Mouse (Mus musculus) cerebellum, postnatal 25 days (tissue): ENCODE measurements at regions not wholly inside any gene's neighbourhood (a gene's known extent, or its start where the extent isn't known, plus 50 kb on each side); places are given as distances from the start of the nearest gene placed in this dataset.

Experiments used
- DNase-seq, 2 experiments: peaks; one replicate each; pipeline ENCODE4 v3.0.0; 2021; ENCODE audit warnings: mixed read lengths in 2 of 2

DNA sequence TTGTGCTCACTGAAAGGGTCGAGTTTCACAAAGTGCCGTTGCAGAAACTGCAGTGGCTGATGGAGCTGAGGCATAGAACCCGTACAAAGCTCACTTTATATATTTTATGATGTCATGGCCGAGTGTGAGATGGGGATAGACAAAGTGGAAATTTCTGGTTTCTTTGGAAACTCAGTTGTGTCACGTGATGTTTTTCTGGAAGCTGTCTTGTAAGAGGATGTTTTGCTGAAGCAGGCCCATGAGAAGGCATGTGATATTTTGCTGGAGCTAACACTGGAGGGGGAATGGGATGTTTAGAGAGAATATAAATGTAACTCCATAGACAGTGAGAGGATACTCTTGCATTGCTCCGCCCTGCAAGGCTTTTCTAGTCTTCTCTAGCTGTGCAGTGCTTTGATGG, 311.7 kb downstream of the Tmem132b start:
- no peak for DNase-seq

DNA sequence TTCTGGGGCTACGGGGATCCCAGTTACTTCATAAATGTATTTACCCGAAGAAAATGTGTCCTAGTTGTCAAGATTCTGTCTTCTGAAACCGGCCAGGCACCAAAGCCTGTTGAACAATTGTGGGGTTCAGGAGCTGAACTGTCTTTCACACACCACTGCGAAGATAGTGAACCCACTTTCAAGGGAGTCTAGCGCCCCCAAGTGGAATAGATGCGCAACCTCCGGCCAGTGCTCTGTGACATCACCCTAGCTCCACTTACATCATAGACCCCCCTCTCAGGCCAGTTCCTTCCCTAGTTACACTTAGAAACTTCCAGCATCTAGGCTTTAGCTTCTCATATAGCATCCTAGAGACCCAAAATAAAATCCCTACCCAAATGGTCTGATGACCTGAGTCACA, 318.1 kb downstream of the Tmem132b start:
- peak in 1 of 2 experiments; percentile 2 for DNase-seq

DNA sequence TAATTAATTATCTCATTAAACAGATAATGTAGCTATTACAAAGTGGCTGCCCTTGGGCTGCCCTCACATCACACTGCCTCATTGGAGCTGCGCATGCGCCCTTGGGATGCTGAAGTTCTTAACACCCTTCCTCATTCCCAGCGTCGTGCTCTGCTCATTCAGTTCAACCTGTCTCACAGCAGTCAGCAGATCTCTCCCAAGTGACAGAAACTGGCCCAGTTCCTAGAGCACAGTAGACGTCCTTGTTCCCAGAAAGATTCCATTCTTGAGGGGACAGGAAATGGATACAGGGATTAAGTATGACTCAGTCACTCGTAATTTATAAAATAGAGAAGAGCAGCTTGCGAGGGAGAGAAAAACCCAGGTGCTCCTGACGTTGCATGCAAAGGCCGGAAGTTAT, 344.7 kb downstream of the Tmem132b start:
- DNase-seq, result no peak

DNA sequence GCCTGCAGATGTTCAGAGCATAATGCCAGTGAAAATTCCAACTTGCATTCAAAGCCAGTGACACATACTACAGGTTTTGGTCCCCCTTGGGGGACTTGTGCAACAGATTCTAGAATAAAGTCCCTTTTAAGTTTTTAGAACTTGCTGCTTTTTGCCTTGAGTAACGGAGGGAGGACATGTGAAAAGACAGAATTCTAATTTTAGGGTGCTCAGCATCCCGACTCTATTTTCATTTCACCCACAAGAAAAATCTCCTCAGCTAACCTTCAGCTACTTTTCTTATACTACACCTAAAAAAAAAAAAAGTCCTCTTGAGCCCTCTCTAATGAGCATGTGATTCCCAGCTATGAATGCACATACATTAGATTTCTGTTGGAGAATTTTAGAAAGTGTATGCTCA, 357.3 kb downstream of the Tmem132b start:
- no peak for DNase-seq

DNA sequence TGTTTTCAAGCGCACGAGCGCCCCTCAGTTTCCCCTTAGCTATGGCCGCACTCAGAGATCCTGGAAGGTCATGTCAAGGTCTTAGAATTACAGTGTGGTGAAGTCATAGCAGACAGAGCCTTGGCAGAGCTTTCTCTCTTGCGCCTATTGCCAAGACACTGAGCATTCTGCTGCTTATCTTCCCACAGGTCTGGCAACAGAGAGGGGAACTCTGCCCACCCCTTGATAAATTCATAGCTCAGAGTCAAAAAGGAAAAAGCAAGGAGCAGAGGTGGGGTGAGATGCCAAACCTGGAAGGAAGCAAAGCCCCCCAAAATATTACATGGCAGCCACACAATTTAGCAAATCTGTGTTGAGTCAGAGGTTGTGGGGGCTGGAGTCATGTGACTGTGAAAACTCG, 362.3 kb downstream of the Tmem132b start:
- DNase-seq, result no peak

DNA sequence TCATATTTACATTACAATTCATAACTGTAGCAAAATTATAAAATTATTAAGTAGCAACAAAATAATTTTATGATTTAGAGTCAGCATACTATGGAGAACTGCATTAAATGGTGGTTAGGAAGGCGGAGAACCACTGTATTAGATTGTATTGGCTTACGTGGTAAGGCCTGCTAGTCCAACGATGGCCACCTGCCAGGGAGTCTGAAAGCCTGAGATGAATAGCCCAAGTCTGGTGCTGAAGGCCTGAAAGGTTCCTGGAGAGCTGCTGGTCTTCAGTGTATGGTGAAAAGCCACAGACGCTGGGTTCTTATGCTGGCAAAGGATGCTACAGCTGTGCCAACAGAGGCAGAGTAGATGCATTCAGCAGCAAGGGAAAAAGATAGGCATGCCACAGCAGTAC, 370.5 kb downstream of the Tmem132b start:
- DNase-seq, result no peak

DNA sequence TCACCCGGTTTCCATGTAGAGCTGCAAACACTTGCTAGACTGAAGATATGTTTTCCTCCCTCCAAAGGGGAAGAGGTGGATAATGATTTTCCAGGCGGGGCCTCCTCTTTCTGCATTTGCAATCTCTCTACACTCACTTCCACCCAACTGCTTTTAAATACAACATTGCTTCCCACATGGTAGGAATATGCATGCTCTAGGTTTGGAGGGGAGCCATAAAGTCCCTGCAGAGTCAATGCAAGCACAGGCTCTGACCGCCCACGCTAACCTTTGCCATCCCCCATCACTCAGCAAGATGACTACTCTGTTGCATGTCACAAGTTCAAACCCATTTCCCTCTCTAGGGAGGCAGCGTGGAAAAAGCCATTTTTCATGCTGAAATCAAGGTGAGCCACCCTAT, 372.9 kb downstream of the Tmem132b start:
- DNase-seq, result no peak

DNA sequence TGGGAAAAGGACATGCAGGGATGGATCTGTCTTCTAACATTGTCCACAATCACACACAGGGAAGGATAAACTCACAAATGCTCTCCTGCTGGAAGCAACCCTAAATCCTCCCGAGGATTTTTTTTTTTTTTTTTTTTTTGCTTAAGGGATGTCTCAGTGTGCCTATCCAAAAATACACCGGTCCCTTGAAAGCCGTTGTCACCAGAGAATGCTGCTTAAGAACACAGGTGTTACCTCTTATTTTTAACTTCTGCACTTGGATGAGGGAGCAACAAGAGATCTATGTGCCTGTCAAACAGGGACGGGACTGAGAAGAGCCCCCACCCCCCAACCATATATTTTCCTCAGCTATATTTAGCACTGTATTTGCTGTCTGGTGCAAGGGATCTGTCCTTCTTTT, 375.8 kb downstream of the Tmem132b start:
- no peak for DNase-seq

DNA sequence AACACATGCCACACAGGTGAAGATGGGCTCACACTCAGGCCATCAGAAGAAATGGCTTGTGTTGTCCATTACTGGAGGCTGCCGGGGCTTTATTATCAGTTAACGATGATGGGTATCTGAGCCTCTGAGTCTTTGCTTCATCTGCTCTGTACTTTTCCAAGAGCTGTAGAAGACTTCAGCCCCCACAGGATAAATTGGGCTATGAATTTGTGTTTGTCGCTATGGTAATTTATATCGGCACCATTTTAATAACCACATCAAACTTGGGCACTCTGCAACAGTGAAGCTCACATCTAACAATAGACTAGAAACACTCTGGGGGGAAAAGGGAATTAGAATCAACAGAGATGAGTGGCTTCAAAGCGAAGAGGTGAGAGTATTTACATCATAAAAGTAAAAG, 376.3 kb downstream of the Tmem132b start:
- no peak for DNase-seq

DNA sequence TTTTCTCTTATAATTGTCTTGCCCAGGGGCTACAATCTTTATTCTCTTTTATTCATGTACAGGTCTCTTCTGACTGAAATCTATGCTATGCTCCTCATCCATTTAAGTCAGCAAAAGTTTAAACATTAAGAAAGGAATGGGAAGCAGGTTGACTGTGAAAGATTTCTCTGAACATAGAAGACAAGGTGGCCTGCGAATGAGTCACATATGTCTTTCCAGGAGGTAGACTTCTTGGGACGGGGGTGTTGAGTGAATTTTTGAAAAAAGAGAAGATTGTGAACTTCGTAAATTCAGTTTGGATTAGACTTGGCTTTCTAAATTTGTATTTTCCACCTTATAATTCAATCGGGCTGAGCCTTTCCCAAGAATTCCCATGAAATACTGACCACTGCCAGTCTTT, 384.3 kb downstream of the Tmem132b start:
- DNase-seq, result no peak

DNA sequence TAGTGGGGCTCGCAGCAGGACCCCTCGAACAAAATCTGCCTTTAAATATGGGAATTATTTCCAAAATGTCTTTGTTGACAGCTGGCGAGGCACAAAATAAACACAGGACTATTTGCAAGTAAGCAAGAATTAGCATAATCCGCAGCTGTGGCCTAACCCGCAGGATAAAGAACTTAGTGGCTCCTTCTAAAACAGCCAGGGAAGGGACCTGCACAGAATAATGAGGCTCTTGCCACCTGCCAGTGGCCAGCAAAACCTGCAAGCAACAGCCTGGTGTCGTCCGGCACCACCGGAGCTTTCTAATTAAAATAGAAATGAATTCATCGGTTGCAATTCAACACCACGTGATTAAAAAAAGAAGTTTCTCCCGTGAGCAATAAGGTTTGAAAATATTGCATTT, 389.4 kb downstream of the Tmem132b start:
- DNase-seq, result no peak

DNA sequence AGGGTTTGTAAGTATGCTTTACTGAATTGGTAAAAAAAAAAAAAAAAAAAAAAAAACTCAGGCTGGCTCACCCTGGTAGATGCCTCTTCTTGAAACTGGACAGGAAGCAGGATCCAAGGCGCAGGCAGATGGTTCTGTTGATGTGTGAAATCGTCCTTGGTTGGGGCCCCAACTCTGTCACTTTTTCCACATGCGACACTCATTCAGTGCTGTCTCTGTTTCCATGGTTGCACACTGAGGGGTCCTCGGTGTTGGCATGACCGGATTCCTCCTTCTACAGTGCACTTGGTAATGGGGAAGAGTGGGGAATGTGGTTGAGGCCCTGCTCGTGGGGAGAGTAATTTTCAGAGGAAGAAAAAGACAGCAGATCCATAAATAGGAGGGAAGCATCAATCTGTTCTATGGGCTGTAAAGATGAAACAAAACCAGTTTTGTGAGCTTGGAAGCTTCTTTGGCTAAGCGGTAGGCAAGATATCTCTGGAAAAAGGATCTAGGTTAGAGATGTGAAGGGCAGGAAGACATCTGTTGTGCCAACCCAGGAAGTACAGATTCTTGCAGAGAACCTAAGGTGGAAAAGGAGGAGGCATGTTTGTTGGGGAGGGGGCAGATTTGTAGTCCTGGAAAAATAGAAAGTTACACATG, 394.4 kb downstream of the Tmem132b start:
- DNase-seq, result peak; percentile 37 to 63

DNA sequence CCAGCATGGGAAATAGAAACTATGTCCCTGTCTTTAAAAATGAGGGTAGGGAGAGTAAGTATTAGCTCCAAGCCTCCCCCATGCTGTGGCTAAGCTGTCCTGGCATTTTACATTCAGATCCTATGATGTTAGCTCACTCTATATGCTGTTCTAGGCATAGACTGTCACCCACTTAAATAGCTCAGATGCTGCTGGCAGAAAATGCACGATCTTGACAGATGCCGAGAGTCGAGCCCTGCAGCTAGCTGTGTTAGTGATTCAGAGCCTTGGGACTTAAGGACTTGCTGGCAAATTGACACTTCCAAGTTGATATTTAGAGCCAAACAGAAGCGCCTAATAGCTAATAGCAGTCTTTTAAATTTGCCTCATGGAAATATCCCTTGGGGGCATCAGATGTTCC, 399.9 kb downstream of the Tmem132b start:
- no peak for DNase-seq

DNA sequence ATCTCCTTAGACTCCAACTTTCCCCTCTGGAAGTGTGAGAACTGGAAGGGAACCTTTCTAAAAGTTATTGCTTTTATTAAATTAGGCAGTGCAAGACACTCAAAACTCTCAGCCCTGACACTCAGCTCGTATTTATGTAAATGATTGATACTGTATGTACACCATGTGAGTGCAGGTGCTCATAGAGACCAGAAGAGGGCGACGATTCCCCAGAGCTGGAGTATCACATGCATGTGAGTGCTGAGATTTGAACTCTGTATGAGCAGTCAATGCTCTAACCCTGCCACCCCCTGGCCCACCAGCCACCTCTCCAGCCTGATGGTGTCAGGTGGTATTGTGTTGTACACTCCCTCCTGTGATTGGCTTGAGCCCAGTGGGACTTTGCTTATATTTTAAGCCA, 407.8 kb downstream of the Tmem132b start:
- no peak for DNase-seq

DNA sequence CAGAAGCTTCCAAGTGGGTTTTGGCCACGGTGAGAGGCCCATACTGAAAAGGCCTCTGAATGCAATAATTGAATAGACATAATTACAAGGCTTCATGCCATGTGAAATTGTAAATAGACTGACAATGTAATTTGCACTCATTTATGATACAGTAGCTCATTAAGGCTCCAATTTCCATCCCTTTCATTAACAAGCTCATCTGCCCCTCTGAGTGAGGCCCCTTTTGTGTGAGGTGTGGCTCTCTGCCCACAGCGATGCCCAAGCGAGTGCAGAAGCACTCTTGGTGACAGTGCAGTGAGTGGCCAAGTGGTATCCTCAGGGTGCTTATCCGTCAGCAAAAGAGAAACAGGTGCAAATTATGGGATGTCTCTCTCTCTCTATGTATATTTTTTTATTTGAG, 415.2 kb downstream of the Tmem132b start:
- no peak for DNase-seq

DNA sequence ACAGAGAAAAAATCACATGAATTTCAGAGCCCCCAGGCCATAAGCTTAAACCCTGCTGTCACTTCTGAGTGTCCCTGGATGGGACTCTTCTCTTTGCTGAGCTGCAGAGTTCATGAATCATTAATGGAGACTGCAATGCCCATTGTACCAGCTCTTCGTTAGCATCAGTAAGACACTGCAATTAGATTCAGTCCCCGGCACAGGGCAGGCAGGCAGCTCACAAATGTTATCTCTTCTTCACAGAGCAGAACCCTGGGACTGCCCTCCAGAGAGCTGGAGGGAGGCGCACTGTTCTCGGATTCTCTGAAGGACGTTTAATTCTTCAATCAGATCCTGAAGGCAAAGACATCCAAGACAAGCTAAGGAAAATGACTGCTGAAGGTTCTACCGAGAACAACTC, 420.1 kb downstream of the Tmem132b start:
- DNase-seq, result no peak

DNA sequence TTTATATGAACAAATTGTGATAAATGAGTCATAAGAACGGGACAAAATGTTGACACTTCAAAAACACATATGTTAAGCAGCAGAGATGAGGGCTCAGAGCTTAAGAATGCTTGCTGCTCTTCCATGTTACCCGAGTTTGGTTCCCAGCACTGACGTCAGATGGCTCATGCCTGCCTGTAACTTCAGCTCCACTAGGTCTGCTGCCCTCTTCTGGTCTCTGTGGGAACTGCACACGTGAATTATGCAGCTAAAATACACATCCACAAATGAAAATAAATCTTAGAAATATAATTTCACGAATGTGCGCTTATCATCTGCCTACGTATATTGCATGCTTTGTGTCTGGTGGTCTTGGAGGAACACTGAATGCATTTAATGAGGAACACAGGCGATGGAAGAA, 432.5 kb downstream of the Tmem132b start:
- peak in 1 of 2 experiments; percentile 21 for DNase-seq

DNA sequence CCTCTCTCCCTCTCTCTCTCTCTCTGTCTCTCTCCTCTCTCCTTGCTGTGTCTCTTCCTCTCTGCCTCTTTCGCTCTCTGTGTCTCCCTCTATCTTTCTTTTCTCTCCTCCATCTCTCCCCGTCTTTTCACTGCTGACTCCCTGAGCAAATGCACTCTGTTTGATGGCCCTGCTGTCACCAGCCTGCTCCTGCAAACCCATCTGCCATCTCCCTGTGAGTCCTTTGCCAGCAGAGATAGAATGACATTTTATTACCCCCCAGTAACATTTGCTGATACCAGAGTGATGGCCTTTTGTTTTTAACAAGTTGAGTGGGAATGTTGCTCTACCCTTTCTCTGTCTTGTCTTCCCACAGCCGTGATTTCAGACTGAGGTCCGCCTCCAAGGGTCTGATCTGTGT, 436.6 kb downstream of the Tmem132b start:
- no peak for DNase-seq

DNA sequence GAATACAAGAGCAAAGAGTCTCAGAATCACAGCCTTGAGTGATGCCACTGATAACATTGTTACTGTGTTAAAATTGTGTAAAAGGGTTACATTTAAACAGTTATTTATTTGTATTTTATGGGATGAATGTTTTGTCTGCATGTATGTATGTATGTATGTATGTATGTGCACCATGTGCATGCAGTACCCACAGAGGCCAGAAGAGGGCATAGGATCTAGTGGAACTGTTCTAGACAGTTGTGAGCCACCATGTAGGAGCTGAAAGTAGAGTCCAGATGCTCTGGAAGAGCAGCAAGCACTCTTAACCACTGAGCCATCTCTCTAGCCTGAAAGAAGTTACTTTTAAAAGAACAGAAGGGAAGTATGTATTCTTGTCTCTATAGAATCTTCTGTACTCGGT, 442.5 kb downstream of the Tmem132b start:
- DNase-seq, result no peak

DNA sequence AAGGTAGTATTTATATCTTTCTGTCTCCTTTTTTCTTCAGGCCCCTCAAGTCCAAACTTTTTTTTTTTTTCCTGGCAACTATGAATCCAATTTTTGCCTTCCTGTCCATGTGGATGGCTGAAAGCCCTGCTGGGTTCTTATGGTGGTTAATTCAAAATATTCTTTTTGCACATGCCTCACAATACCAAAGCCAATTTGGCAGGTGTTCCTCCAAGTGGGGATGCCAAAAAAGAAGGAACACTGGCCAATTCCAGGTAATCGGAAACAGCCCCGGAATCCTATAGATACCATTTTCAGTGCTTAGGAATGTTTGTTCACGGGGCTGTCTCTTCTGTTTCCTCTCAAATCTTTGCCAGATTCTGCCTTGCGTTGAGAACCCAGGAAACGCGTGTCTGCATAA, 448.2 kb downstream of the Tmem132b start:
- DNase-seq, result peak in 1 of 2 experiments; percentile 42

DNA sequence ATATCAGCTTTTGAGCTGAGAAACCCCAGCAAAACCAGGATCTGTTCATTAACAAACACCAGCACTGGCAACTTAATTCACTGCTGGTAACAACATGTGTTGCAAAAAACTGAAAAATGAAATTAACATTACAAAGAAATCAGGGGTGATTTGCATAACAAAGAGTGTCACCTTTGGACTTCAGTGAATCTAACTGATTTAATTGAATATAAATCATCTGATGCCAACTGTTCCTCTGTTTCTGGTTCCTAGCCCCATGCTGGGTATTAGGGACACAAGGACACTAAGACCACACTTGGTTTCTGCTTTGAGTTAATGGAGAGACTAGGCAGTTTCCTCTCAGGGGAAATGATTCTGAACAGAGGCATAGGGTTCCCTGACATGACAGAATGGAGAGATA, 453.8 kb downstream of the Tmem132b start:
- no peak for DNase-seq

DNA sequence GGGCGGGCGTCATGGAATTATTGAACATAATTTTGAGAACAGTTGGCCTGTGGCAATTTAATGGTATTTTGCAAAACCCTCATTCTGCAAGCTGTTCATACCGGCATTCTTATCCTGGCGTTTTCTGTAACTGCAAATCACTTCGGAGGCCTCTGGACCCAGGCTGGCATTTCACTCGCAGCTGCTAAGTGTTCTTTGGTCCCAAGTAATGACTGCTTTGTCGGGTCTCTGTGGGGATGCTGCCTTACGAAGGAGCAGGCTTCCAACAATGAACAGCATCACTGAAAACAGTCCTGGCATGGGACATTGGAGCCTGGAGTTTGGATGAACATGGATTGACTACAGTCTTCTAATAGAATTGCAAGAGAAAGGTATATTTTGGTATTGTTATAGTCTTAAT, 465.6 kb downstream of the Tmem132b start:
- DNase-seq, result no peak

DNA sequence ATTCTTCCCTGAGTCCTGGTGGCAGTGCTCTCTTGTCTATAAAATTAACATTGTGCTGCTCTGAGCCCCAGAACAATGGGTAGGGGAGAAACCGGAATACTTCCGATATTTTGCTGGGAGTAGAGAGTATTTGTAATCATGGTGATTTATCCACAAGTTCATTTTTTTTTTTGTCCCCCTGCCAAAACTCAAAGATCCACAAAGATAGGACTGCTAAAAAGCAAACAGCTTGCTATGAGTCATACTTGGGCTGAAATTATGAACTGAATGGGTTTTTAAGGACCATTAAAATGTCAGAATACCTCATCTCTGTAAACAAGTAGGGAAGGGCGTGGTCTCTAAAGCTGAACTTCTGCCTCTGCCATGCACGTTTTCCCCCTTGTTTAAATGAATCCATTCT, 476.3 kb downstream of the Tmem132b start:
- DNase-seq, result no peak

DNA sequence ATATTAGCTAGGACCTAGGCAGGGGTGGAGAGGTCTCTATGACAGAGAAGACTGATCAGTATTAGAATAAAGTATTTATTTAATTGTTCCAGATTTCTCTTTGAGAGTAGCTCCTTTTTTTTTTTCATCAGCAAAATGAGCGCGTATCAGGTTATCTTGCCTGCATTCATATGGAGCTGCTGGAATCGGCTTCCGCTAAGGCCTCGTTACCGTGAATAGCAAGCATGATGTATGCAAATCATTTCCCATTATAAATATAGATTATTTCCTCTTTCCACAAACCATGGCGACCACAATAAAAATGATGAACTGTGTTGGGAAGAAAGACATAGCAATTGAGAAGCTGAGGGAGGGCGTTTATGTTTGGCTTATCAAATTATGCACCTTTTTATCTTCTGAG, 476.7 kb downstream of the Tmem132b start:
- no peak for DNase-seq

DNA sequence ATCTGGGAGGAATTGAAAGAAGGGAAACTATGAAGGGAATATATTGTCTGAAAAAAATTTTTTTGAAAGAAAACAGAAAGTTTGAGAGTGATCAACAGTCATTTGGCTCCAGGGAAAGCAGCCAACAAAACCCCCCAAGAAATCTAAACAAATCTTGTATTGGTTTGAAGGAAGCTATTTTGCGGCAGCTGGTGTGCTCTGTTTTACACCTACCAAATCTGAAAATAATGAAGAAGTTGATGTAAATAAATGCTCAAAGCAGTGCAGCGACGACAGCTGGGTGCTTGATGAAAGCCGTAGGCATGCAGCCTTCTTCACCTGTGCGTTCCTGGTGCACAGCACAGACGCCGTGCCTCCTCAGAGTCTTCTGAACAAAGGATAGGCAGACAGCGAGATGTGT, 488.2 kb downstream of the Tmem132b start:
- no peak for DNase-seq

DNA sequence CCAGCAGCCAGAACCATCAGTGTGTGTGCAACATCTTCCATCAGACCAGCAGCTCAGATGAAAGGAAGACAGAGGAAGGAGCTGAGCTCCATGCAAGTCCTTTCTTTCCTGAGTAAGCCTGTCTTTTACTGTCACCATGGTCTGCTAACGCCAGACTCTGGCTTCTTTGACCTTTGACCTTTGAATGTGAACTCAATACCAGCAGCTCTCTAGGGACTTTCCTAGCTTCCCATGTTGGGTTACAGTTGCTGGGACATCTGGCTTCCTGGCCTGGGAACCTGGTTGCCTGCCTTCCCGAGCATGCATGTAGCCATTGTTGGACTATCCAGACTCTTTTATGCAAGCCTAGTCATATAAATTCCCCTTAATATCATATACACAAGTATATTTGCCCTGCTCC, 492.3 kb downstream of the Tmem132b start:
- no peak for DNase-seq
